Mouse (Mus musculus) fat pad, adult 2 months (tissue): ENCODE results near the gene Gpr179.
"Not testable (repeated sequence)": the region's sequence is repeated elsewhere in the genome, so short reads cannot be mapped to it uniquely, and the experiment has no call there.

Experiments used
- DNase-seq: peaks from one replicate; pipeline ENCODE4 v3.0.0-alpha.2; 2011; ENCODE audit warnings: low read depth, low spot score; ENCODE audit errors: extremely low read depth

The Gpr179 gene

GRCm38 (mm10) chr11:97325224-97325623, 26.7 kb downstream of the Gpr179 start:
- DNase-seq = no peak

- DNase-seq = not testable (repeated sequence)
Observed at GRCm38 (mm10) chr11:97321894-97322600, 29.8 kb downstream of the Gpr179 start.

- DNase-seq = no peak
Observed at GRCm38 (mm10) chr11:97321197-97321596, 30.7 kb downstream of the Gpr179 start.

GRCm38 (mm10) chr11:97315504-97316503, 36.1 kb downstream of the Gpr179 start, which contains the start of gene Mrpl45:
Gene Mrpl45 (plus strand): TSS chr11:97315716.
- no peak for DNase-seq

- no peak for DNase-seq
Observed at GRCm38 (mm10) chr11:97314751-97315503, 37.0 kb downstream of the Gpr179 start.

- no peak for DNase-seq
Observed at GRCm38 (mm10) chr11:97314110-97314509, 37.8 kb downstream of the Gpr179 start.

- not testable (repeated sequence) for DNase-seq
Observed at GRCm38 (mm10) chr11:97312871-97313270, 39.0 kb downstream of the Gpr179 start.

- no peak for DNase-seq
Observed at GRCm38 (mm10) chr11:97310895-97311631, 40.8 kb downstream of the Gpr179 start.

- DNase-seq = no peak
Observed at GRCm38 (mm10) chr11:97309911-97310571, 41.8 kb downstream of the Gpr179 start.

- DNase-seq = no peak
Observed at GRCm38 (mm10) chr11:97309451-97309836, 42.4 kb downstream of the Gpr179 start.

- no peak for DNase-seq
Observed at GRCm38 (mm10) chr11:97308806-97309450, 42.9 kb downstream of the Gpr179 start.

- DNase-seq = no peak
Observed at GRCm38 (mm10) chr11:97307294-97308069, 44.4 kb downstream of the Gpr179 start.

GRCm38 (mm10) chr11:97304631-97305030, 47.2 kb downstream of the Gpr179 start:
- no peak for DNase-seq

- DNase-seq = peak; percentile 74
Observed at GRCm38 (mm10) chr11:97302231-97302781, 49.6 kb downstream of the Gpr179 start.

GRCm38 (mm10) chr11:97301406-97301805, 50.5 kb downstream of the Gpr179 start:
- DNase-seq = no peak

- DNase-seq = no peak
Observed at GRCm38 (mm10) chr11:97299939-97300338, 51.9 kb downstream of the Gpr179 start.

GRCm38 (mm10) chr11:97296542-97296941, 55.3 kb downstream of the Gpr179 start:
- no peak for DNase-seq

- DNase-seq = no peak
Observed at GRCm38 (mm10) chr11:97292731-97293130, 59.1 kb downstream of the Gpr179 start.
